Mouse (Mus musculus): ENCODE measurements at regions not wholly inside any gene's neighbourhood (a gene's known extent, or its start where the extent isn't known, plus 50 kb on each side); places are given as distances from the start of the nearest gene placed in this dataset.

GRCm38 (mm10) chr8:28117997-28118778 lies 670.7 kb downstream of the Poteg start:
- Histone ChIP-seq H3K27ac (ENCODE audit: low read length) (no peak overlapping the region), H3K4me1 (ENCODE audit: control insufficient read depth, insufficient read depth, low read length) (no peaks in the 10 kb centered on the region), H3K4me3 (ENCODE audit: low read depth, low read length) (no peak overlapping the region), H3K4me2 (replicated peaks; ENCODE audit: low read depth, low read length) (no peak overlapping the region), H3K27me3 (ENCODE audit: control insufficient read depth, insufficient read depth, low read length) (no peaks in the 10 kb centered on the region), H3K9me3 (ENCODE audit: control insufficient read depth, low read depth, low read length) (no peaks in the 10 kb centered on the region), H3K36me3 (ENCODE audit: control insufficient read depth, insufficient read depth, low read length) (no peaks in the 10 kb centered on the region), H3K9ac (replicated peaks; ENCODE audit: low read depth, low read length) (no peak overlapping the region)
- ATAC-seq (ENCODE audit: insufficient number of reproducible peaks, insufficient read depth, low FRiP score, low read depth) = no peak
- 78% methylated on average over 7 of the region's 7 CpGs for WGBS

- ATAC-seq (ENCODE audit: insufficient number of reproducible peaks, insufficient read depth, low FRiP score, low read depth) = no peak
- Histone ChIP-seq H3K27me3 (ENCODE audit: control insufficient read depth, insufficient read depth, low read length) (no peaks in the 10 kb centered on the region), H3K9ac (replicated peaks; ENCODE audit: low read depth, low read length) (no peak overlapping the region), H3K9me3 (ENCODE audit: control insufficient read depth, low read depth, low read length) (no peaks in the 10 kb centered on the region), H3K4me3 (ENCODE audit: low read depth, low read length) (no peak overlapping the region), H3K4me2 (replicated peaks; ENCODE audit: low read depth, low read length) (no peak overlapping the region), H3K4me1 (ENCODE audit: control insufficient read depth, insufficient read depth, low read length) (no peaks in the 10 kb centered on the region), H3K36me3 (ENCODE audit: control insufficient read depth, insufficient read depth, low read length) (no peaks in the 10 kb centered on the region), H3K27ac (ENCODE audit: low read length) (no peak overlapping the region)
- 46% methylated on average over 3 of the region's 3 CpGs for WGBS
These were observed 677.6 kb downstream of the Poteg start for GRCm38 (mm10) chr8:28125021-28125420.

- Histone ChIP-seq H3K36me3 (ENCODE audit: control insufficient read depth, insufficient read depth, low read length) (no peaks in the 10 kb centered on the region), H3K27ac (ENCODE audit: low read length) (no peak overlapping the region), H3K4me1 (ENCODE audit: control insufficient read depth, insufficient read depth, low read length) (no peaks in the 10 kb centered on the region), H3K9ac (replicated peaks; ENCODE audit: low read depth, low read length) (no peak overlapping the region), H3K9me3 (ENCODE audit: control insufficient read depth, low read depth, low read length) (no peaks in the 10 kb centered on the region), H3K4me3 (ENCODE audit: low read depth, low read length) (no peak overlapping the region), H3K27me3 (ENCODE audit: control insufficient read depth, insufficient read depth, low read length) (no peaks in the 10 kb centered on the region), H3K4me2 (replicated peaks; ENCODE audit: low read depth, low read length) (no peak overlapping the region)
- ATAC-seq (ENCODE audit: insufficient number of reproducible peaks, insufficient read depth, low FRiP score, low read depth) = no peak
- 75% methylated on average over 3 of the region's 3 CpGs for WGBS
These were observed 694.4 kb downstream of the Poteg start for GRCm38 (mm10) chr8:28141916-28142315.

GRCm38 (mm10) chr8:28148599-28149452 lies 701.4 kb downstream of the Poteg start:
- Histone ChIP-seq H3K4me1 (ENCODE audit: control insufficient read depth, insufficient read depth, low read length) (no peaks in the 10 kb centered on the region), H3K27me3 (ENCODE audit: control insufficient read depth, insufficient read depth, low read length) (no peaks in the 10 kb centered on the region), H3K27ac (ENCODE audit: low read length) (no peak overlapping the region), H3K4me2 (replicated peaks; ENCODE audit: low read depth, low read length) (no peak overlapping the region), H3K9me3 (ENCODE audit: control insufficient read depth, low read depth, low read length) (no peaks in the 10 kb centered on the region), H3K9ac (replicated peaks; ENCODE audit: low read depth, low read length) (no peak overlapping the region), H3K4me3 (ENCODE audit: low read depth, low read length) (no peak overlapping the region), H3K36me3 (ENCODE audit: control insufficient read depth, insufficient read depth, low read length) (no peaks in the 10 kb centered on the region)
- WGBS = 65% methylated on average over 14 of the region's 14 CpGs
- ATAC-seq (ENCODE audit: insufficient number of reproducible peaks, insufficient read depth, low FRiP score, low read depth) = no peak

- H3K27ac ChIP-seq (ENCODE audit: low read length) = no peak overlapping the region
- H3K9me3 ChIP-seq (ENCODE audit: control insufficient read depth, low read depth, low read length) = no peaks in the 10 kb centered on the region
- 76% methylated on average over 3 of the region's 3 CpGs for WGBS
- H3K4me3 ChIP-seq (ENCODE audit: low read depth, low read length) = no peak overlapping the region
- no peak overlapping the region for H3K9ac ChIP-seq (replicated peaks; ENCODE audit: low read depth, low read length)
- H3K27me3 ChIP-seq (ENCODE audit: control insufficient read depth, insufficient read depth, low read length) = no peaks in the 10 kb centered on the region
- ATAC-seq (ENCODE audit: insufficient number of reproducible peaks, insufficient read depth, low FRiP score, low read depth) = no peak
- no peaks in the 10 kb centered on the region for H3K4me1 ChIP-seq (ENCODE audit: control insufficient read depth, insufficient read depth, low read length)
- no peak overlapping the region for H3K4me2 ChIP-seq (replicated peaks; ENCODE audit: low read depth, low read length)
- H3K36me3 ChIP-seq (ENCODE audit: control insufficient read depth, insufficient read depth, low read length) = no peaks in the 10 kb centered on the region
These were observed 701.9 kb downstream of the Poteg start for GRCm38 (mm10) chr8:28149453-28149767.

- no peak overlapping the region for H3K9ac ChIP-seq (replicated peaks; ENCODE audit: low read depth, low read length)
- WGBS = 86% methylated on average over 4 of the region's 4 CpGs
- H3K36me3 ChIP-seq (ENCODE audit: control insufficient read depth, insufficient read depth, low read length) = no peaks in the 10 kb centered on the region
- no peak overlapping the region for H3K27ac ChIP-seq (ENCODE audit: low read length)
- no peaks in the 10 kb centered on the region for H3K27me3 ChIP-seq (ENCODE audit: control insufficient read depth, insufficient read depth, low read length)
- ATAC-seq (ENCODE audit: insufficient number of reproducible peaks, insufficient read depth, low FRiP score, low read depth) = no peak
- no peaks in the 10 kb centered on the region for H3K4me1 ChIP-seq (ENCODE audit: control insufficient read depth, insufficient read depth, low read length)
- H3K4me2 ChIP-seq (replicated peaks; ENCODE audit: low read depth, low read length) = no peak overlapping the region
- H3K9me3 ChIP-seq (ENCODE audit: control insufficient read depth, low read depth, low read length) = no peaks in the 10 kb centered on the region
- H3K4me3 ChIP-seq (ENCODE audit: low read depth, low read length) = no peak overlapping the region
These were observed 713.2 kb downstream of the Poteg start for GRCm38 (mm10) chr8:28160651-28161050.

- ATAC-seq (ENCODE audit: insufficient number of reproducible peaks, insufficient read depth, low FRiP score, low read depth) = no peak
- Histone ChIP-seq H3K9ac (replicated peaks; ENCODE audit: low read depth, low read length) (no peak overlapping the region), H3K27me3 (ENCODE audit: control insufficient read depth, insufficient read depth, low read length) (no peaks in the 10 kb centered on the region), H3K9me3 (ENCODE audit: control insufficient read depth, low read depth, low read length) (no peaks in the 10 kb centered on the region), H3K4me2 (replicated peaks; ENCODE audit: low read depth, low read length) (no peak overlapping the region), H3K36me3 (ENCODE audit: control insufficient read depth, insufficient read depth, low read length) (no peaks in the 10 kb centered on the region), H3K27ac (ENCODE audit: low read length) (no peak overlapping the region), H3K4me1 (ENCODE audit: control insufficient read depth, insufficient read depth, low read length) (no peaks in the 10 kb centered on the region), H3K4me3 (ENCODE audit: low read depth, low read length) (no peak overlapping the region)
- 30% methylated on average over 1 of the region's 1 CpGs for WGBS
These were observed 720.6 kb downstream of the Poteg start for GRCm38 (mm10) chr8:28168036-28168435.

- no peak for ATAC-seq (ENCODE audit: insufficient number of reproducible peaks, insufficient read depth, low FRiP score, low read depth)
- H3K4me2 ChIP-seq (replicated peaks; ENCODE audit: low read depth, low read length) = no peak overlapping the region
- no peak overlapping the region for H3K27ac ChIP-seq (ENCODE audit: low read length)
- no peaks in the 10 kb centered on the region for H3K9me3 ChIP-seq (ENCODE audit: control insufficient read depth, low read depth, low read length)
- no peaks in the 10 kb centered on the region for H3K27me3 ChIP-seq (ENCODE audit: control insufficient read depth, insufficient read depth, low read length)
- no peak overlapping the region for H3K9ac ChIP-seq (replicated peaks; ENCODE audit: low read depth, low read length)
- H3K36me3 ChIP-seq (ENCODE audit: control insufficient read depth, insufficient read depth, low read length) = no peaks in the 10 kb centered on the region
- WGBS = 54% methylated on average over 4 of the region's 4 CpGs
- no peaks in the 10 kb centered on the region for H3K4me1 ChIP-seq (ENCODE audit: control insufficient read depth, insufficient read depth, low read length)
- H3K4me3 ChIP-seq (ENCODE audit: low read depth, low read length) = no peak overlapping the region
These were observed 724.0 kb downstream of the Poteg start for GRCm38 (mm10) chr8:28171456-28171855.

Measured in stomach, embryonic 14.5 days (tissue).